Mouse (Mus musculus) spleen, postnatal 36 days (tissue): ENCODE data around the gene Spty2d1.

ENCODE experiments used
- DNase-seq, 2 experiments: peaks; one replicate each; pipeline ENCODE4 v3.0.0; 2022; ENCODE audit warnings: low spot score in 2 of 2, mixed read lengths in 1 of 2

Gene Spty2d1

DNA sequence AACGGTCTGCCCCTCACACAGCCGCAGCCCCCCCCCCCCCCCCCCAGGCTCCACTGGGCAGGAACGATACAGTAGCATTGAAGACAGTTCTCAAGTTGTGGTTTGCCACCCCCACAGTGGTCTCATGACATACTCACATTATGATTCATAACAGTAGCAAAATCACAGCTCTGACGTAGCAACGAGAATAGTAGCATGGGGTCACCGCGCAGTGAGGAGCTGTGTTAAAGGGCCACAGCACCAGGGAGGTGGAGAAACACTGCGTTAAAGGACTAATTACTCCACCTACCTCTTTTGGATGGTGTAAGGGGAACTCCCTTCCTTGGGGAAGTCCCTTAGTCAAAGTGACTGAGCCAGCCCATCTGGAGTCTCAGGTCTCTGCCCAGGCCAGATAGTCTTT is 14.3 kb upstream of the Spty2d1 start:
- peak; percentile 67 to 72 for DNase-seq

DNA sequence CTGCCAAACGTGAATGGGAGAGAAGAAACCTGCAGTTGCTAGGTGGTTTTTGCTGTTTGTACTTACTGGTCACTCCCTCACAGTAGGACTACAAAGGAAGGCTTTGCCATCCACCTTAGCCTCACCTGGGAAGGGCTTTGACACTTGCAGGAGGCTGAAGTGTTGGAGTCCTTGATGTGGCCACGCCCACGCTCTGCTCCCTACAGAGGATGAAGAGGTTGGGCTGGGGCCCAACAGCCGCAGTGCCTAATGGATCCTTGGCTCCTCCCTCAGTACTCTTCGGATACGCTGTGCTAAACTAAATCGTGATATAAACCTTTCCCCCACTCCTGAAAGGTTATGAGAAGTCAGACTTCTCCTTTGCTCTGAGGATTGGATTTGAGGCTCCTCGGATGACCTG is 12.7 kb upstream of the Spty2d1 start:
- DNase-seq: no peak

DNA sequence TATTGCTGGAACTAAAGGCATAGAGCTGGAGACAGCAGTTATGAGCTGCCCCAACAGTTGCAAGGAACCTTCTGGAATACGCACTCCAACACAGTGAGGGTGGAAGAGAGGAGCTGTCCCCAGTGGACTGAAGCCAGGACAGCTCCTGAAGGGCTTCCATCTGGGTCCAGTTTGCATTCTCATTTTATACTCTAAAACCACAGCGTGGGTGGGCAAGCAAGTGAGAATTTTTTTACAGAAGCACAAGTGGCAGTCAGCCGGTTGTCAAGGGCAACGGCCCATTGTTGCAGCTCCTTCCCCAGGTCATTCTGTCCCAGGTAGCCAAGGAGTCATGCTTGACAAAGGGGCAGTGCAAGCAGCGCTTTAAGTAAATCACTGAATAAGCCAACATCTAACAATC is 11.4 kb upstream of the Spty2d1 start:
- DNase-seq: no peak

DNA sequence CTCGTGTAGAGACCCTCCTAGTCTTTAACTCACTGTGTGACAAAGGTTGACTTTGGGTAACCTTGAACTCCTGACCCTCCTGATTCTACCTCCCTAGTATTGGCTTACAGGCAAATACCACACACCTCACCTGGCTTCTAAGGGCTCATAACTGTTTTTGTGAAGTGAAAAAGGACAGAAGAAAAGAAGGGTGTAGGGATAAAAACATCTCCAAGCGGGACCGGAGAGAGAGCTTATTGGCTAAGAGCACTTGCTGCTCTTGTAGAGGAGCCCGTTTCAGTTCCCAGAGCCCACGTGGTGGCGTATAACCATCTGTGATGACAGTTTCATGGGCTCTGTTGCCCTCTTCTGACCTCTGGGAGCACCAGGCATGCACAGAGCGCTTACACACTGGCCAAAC is 8.9 kb upstream of the Spty2d1 start:
- DNase-seq: no peak

DNA sequence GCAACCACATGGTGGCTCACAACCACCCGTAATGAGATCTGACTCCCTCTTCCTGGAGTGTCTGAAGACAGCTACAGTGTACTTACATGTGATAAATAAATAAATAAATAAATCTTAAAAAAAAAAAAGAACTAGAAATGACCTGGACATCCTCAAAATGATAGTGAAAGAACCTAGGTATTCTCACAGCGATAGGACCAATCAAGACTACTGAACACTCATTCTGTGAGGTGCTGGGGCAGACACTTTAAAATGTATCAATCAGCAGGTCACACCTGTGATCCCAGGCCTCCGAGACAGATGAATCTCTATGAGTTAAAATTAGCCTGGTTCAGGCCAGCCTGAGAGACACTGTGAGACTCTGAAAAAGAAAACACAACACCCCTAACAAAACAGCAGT is 8.4 kb upstream of the Spty2d1 start:
- no peak for DNase-seq

DNA sequence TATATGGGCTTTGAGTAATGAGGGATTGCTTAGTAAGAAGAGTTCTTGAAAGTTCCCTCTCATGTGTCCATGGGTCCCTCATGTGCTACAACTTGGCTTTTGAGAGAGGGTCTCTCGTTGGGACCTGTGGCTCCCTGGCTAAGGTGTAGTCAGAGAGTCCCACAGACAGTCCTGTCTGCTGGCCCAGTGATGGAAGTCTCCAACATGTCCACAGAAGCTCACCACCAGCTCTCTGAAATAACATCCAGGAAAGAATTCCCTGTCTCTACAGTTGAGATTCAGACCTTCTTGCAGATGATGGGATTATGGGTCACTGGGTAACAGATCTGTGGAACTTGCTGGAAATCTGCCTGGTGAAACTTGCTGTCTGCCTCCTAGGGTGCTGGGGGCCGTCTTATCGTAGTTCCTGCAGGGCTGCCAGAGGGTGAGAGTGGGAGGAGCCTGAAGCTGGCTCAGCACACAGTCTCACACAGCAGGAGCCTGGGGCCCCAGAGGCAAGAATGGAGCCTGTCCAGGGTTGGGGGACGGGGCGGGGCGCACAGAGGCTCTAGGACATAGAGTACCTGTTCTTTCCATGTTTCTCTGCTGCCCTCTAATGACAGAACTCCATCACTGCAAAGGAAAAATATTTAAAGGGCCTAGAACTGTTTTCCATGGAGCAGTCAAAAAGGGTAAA is 7.3 kb upstream of the Spty2d1 start:
- peak; percentile 75 to 82 for DNase-seq

DNA sequence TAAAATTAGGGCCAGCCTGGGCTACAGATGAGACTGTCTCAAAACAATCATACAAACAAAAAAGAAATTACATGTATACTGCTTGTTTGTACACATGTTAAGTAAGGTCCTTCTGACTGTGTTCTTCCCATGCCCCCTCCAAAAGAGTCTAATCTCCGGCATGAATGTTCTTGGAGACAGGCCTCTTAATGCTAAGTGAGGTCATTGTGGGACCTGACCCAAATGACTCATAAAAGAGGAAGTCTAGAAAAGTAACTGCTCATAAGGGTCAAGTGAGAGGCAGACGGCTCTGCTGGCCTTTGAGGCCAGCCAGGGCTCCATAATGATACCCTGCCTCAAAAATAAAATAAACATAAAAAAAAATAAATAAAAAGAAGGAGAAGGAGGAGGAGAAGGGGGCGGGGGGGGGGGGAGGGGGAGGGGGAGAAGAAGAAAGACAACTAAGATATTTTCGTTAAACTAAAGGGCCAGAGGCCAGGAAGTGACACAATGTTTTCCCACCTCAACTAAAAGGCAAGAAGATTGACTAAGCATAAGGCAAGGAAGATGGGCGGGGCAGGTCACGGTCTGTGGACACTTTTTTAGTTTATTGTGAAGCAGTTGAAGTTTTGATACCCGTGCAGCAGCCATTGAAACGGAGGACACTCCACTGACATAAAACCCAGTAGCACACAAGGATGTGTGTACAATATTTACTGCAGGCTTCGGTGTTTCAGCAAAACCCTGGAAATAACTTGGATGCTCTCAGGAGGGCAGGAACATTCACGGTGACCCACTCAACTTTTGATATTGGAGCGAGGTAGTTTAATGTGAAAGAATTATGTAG is 6.6 kb upstream of the Spty2d1 start:
- peak; percentile 35 to 54 for DNase-seq

DNA sequence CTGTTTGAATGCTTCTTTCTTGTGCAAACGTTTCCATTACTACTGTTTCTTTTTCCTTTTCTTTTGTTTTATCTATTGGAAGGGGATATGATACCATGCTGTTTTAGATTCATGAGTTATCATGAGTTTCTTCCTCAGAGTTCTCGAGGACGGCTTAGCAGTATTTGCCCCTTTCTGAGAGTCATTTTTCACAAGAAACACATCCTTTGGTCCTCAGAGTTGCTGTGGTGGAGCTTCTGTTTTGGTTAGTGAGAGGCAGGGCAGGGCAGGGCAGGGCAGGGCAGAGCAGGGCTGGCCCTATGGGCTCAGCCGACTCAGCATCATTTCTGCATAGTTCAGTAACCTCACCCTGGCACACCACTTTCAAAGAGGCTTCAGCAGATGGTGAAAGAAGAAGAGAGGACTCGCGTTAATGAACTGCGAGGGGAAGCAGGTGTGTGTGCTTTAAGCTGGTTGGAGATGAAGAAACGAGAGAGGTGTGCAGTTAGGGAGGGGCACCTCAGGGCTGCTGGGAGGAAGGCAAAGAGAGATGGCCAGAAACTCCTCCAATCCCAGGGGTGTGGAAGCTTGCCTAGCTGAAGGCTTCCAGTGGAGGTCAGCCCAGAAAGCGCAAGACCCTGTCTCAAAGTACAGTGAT is 5.0 kb upstream of the Spty2d1 start:
- peak; percentile 52 to 58 for DNase-seq

DNA sequence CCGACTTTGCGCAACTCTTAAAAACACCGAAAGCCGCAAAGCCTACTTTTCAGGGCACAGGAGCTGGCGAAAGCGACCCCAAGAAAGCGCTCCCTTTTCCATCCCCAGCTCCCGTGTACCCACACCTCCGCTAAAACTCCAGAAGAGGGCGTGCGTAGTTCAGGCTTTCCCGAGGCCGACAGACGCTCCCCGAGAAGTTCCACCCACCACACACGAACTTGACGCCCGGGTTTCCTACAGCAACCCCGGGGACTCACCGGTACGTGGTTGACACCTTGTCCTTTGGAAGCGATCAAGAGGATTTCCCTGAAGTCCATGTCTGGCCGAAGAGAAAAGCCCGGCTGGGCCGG is 418 bp downstream of the Spty2d1 start:
- DNase-seq: no peak

DNA sequence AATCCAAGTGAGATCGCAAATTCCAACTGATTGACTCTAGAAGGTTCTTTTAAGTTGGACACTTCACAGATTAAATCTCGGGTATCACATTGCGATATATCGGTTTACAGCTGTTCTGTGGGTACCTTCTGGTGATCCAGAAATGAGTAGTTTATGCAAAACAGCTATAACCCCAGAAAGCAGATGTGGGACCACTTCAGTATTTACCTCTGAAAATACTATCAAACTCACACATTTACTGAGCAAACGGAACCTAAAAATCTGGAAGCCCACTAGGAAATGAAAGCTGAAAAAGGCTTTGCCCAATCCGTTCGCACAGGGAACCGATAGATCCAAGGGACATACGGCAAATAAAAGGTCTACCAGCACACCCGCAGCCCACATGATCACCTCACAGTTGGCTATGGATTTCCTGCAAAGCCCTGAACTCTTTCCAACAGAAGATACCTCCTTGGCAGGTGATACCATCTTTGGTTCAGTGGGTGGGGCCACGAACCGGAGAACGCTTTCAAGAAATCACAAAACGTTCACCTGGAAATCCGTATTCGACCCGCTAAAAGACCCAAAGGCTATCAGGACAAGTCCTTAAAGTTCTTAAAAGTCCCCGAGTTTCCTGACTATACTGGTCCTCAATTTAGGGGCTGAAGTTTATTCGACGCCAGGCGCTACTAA is 966 bp downstream of the Spty2d1 start:
- no peak for DNase-seq

DNA sequence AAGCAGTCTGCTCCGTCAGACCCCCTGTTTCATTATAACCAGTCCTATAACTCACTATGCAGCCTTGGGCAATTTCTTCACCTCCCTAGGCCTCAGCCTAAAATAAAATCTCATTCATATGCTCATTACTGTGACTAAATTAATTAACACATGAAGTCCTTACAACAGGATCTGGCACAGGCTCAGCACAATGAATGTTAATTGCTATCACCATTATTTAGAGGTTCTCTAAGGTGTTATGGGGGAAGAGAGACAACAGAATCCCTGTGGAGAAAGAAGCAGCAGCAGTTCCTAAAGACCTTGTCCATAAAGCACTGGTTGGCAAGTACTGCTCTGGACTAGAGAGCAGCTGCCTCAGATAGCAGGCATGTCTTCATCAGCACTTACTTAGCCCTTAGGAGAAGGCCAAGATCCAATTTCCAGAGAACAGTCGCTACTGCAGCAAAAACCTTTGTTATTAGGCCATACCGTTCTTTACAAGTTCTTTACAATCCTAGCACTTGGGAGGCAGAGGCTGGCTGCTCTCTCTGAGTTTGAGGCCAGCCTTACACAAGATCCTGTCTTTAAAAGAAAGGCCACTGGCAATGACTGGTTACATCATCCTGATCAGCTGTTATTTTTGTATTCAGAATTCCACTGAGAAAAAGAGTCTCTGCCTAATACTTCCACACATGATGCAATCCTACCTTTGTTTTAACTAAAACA is 4.6 kb downstream of the Spty2d1 start:
- DNase-seq: no peak

DNA sequence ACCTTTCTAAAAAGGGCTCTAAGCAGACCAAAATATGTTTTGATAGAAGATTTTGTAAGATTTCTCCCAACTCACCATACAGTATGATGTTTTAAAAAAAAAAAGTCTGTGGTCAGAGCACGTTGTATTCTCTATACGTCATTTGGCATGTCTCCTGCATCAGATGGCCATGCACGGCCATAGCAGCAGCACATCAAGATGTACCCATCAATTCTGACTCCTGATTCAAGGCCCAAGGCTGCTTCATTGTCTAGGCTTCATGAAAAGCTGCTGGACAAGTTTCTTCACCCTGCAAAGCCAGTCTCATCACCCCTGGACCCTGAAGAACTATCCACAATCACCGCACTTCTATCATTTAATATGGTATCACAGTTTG is 6.3 kb downstream of the Spty2d1 start:
- no peak for DNase-seq

DNA sequence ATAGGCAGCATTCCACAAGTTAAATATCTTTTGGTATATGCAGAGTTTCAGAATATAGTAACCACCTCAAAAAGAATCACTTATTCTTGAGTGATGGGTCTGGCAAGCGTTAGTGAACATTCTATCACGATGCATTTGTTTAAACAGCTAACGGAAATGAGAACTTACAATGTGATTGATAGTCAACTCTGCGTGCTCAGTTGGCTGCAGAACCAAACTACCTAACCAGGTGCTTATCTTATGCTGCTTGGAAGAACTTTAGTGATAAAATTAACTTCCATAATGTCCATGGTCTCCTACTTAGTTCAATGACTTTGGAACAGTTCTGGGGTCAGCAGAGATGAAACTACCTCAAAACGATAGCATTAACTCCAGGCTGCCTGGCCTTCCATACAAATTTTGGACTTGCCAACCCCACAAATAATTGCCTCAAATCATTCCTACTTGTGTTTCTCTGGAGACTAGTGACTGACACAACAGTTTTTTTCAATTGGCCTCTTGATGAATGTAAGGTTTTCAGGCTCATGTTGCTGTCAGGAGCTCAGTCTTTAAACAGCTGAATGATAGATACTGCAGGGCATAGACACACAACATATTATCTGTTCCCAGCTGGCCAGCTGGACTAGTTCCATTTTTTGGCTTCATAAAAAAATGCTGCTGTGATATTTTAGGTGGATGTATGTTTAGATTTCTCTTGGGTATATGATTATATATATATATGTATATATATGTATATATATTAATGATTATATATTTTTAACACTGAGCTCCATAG is 6.9 kb downstream of the Spty2d1 start:
- no peak for DNase-seq

DNA sequence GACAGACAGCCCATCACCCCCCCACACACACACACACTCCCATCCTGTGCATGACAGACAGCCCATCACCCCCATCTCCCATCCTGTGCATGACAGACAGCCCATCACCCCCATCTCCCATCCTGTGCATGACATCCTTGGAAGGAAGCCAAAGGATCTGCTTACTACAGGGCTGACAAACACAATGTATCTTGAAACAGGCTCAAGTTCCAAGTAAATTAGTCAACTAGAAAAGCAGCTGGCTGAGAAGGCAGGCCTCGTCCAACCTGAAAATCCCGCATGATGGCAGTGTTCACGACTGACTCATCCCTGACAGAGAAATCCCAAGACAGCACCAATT is 7.6 kb downstream of the Spty2d1 start:
- DNase-seq: no peak

DNA sequence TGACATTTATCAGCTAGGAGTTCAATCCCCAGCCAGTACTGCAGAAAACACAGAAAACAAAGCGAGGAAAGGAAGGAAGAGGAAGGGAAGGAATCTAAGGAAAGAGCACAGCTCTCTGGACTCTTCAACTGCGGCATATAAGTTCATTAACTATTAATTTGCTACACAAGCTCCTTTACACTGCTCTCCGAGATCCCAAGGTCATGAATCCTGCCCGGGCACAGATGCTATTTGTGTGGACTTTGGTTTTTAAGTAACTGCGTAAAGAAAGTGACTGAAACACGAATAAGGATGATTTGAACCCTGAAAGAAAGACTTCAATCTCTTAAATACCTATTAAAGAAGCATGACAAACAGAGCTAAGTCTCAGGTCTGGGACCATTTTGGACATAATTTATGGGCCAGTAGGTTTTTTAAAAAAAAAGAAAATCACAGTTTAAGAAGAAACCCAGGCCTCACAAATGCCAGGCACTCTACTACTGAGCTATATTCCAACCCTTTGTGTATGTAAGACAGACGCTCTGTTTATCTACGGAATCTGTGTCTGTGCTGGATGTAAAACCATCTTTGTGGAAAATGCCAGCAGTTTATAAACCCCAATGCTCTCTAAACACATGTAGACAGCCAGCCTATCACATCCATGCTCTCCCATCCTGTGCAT is 8.1 kb downstream of the Spty2d1 start:
- DNase-seq: no peak

DNA sequence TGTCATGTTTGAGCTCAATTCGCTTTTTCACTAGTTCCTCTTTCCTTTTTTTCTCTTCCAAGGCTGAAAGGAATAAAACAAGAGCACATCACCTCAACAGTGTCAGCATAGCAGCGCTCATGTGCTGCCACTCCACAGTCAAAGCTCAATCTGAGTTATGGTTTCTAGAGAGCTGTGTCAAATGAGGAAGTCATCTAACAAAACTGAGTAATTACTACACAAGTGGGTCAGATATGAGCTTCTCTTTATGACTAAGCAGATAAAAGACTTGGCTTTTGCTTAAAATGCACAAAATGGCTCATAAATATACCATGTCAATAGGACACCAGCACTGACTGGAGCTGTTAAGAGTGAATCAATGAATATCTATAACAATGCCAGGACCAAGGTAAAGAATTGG is 9.3 kb downstream of the Spty2d1 start:
- no peak for DNase-seq

DNA sequence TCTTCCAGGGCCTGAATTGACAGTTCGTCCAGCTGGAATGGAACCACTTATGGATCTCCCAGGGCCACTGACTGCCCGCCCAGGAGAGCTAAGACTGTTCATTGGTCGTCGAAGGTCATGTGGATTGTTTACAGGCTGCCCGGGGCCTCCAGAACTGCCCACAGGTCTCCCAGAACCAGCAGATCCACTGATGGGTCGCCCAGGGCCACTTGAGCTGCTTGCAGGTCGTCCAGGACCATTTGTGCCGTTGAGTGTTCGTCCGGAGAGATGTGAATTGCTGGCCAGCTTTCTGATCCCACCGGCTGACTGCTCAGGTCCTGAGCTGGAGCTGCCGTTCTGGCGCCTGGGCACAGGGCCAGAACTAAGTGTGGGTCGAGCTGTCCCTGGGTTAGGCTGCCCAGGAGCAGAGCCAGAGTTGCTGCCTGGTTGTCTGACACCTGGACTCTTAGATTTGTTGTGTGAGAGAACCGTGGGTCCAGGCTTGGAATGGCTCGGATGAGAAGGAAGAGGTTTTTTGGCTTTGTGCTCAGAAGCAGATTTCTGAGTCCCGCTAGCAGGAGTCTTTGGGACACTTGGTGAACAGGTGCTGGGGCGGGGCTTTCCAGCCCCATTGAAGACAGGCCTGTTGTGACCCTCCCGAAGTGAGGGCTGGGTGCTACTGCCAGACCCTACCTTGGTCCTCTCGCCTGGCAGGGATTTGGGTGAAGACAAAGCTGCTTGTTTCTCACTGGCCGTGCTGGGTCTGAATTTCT is 10.4 kb downstream of the Spty2d1 start:
- no peak for DNase-seq

DNA sequence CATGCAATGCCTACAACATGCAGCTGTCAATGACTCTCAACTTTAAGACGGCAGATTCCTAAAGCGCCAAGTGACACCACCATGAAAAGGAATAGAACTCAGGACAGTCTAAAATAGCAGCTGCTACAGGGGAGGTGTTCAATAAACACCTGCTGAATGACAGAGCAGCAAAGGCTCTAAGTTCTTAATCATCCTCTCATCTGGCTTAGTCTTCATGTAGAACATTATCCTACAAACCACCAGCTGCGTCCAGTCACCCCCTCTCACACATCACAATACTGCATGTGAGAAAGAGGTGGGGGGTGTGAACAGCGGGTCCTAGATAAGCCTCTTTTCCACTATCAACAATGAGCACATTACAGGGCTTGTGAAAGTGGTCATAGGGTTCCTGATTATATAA is 11.2 kb downstream of the Spty2d1 start:
- no peak for DNase-seq

DNA sequence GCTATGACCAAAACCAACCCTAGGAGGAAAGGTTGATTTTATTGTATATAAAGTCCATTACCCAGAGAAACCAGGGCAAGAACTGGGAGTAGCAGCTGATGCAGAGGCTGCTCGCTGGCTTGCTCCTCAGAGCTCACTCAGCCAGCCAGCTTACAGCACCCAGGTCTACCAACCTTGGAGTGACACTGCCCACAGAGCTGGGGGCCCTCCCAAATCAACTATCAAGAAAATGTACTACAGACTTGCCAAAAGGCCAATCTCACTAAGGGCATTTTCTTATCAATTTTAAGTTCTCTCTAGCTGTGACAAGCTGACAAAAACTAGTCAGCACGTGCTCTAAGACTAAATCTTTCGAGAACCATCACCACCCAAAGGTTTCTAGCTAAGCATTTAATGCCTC is 12.7 kb downstream of the Spty2d1 start:
- no peak for DNase-seq

DNA sequence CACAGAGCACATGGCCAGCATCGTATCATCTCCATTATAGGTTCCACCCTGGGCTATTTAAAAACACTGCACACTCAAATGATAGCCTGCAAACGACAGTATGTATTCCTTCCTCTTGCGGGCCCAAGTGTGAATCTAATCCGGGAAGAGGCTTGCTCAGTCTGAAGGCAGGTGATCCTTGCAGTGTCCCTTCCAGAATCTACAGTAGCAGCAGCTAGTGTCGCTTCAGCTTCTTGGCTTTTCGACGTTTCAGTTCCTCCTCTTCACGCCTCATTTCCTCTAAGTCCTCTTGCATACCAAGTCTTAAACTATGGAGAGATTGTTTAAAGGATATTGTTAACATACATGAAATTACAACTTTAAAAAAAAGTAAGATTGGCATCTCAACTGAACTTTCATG is 15.1 kb downstream of the Spty2d1 start:
- peak; percentile 14 to 27 for DNase-seq
